Mouse (Mus musculus) gastrocnemius, postnatal 25 days (tissue): Measurements from ENCODE around the gene Ephb3. TPM values are rescaled to one million over a fixed set of nuclear protein-coding genes. Genes with fewer than 3 reads are reported as not detected.

Source experiments
- DNase-seq: peaks from one replicate; pipeline ENCODE4 v3.0.0; 2022
- total RNA-seq, 2 experiments: library from RNA; stranded (reverse); gene quantifications; 1 replicate in 1 of 2; 2 replicates in 1 of 2; pipeline ENCODE4 v1.2.3; 2021

The Ephb3 gene
- total RNA-seq, 2 experiments from 2014 or later: 1.4 to 1.7 TPM

DNA sequence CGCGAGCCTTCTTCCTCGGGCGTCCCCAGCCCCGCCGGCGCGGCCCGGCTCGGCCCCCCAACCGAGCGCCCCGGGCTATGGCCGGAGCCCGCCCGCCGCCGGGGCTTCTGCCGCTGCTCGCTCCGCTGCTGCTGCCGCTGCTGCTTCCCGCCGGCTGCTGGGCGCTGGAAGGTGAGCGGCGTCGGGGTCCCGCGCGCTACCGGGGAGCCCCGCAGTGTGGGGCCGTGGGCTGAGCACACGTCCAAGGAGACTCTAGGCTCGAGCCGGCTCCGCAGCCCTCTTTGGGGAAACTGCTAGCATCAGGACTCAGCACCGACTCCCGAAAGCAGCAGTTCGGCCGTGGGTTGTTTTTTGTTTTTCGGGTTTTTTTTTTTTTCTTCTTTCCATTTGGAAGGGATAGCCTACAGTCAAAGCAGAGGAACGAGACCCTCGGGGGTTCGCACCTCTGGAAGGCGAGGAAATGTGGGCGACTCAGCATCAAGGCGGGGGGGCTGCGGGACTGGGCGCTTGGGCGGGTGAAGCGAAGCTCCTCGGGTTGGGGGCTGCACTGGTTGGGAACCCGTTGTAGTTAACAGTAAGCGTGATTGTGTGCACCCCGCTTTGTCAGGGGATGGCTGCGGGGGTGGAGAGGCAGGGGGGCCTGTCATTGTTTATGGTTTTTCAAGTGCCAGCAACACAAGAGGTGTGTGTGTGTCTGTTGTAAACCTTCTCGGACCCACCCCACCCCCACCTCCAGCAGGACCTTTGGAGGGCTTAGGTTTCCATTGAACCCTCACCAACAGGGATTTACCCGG is 735 bp downstream of the Ephb3 start:
- no peak for DNase-seq

DNA sequence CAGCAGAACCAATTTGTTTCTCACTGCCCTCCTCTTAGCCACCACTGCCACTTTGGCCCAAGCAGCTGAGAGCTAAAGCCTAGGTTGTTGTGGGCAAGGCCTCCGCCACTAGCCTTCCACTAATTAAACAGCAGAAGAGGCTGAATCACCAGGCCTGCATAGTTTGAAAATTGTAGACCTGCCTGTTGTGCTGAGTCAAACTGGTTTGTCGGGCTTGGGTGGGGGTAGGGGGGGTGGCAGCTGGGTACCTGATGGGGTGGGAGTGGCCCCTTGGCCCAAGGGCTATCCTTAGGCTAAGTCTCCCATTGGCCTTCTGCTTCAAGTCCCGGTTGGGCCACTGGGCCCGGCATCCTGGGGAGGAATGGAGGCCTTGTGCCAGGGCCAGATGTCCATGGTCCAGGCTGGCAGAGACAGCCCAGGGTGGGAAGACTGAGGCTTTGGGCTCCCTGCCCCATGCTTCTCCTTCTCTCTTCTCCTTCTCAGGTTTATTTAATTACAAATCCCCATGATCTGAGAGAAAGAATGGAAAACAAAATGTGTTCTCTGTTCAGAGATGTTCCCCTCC is 3.5 kb downstream of the Ephb3 start:
- DNase-seq: no peak

GRCm38 (mm10) chr16:21209290-21209689 is 4.7 kb downstream of the Ephb3 start:
- no peak for DNase-seq

DNA sequence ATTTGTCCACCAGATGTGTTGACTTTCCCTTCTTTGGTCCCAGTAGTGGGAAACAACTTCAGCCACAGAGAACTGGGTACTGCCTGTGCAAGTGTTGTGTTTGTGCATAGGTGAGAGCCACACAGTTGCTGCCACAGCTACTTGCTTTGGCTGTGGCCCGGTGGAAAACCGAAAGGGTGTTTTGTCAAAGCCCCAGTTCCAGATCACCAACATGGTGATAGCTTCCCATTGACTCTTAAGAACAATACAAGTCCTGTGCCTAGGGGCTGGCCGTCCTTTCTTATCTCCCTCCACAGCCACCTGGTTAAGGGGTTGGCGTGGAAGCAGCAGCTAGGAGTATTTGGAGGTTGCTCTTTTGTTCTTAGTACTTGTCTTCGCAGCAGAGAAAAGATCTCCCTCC is 5.6 kb downstream of the Ephb3 start:
- DNase-seq: no peak

GRCm38 (mm10) chr16:21210667-21211338 is 6.2 kb downstream of the Ephb3 start:
- peak; percentile 91 for DNase-seq

DNA sequence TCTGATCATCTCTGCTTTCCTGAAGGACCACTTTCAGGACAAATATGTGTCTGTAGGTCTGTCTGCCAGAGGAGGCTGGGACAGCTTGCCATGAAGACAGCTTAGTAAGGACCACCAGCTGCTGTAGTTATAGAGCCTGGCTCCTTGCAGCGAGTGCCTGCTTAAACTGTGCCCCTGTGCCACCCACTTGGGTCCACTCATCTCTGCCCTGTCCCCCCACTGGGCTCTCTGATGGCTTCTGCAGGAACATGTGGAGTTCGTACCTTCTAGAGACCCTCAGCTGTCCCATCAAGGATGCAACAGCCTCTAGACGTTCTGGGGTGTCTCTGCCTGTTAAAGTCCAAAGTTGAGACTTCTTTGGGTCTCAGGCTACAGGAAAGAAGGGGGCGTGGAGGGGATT is 6.9 kb downstream of the Ephb3 start:
- no peak for DNase-seq

- no peak for DNase-seq
These were observed 7.8 kb downstream of the Ephb3 start for GRCm38 (mm10) chr16:21212369-21212768.

DNA sequence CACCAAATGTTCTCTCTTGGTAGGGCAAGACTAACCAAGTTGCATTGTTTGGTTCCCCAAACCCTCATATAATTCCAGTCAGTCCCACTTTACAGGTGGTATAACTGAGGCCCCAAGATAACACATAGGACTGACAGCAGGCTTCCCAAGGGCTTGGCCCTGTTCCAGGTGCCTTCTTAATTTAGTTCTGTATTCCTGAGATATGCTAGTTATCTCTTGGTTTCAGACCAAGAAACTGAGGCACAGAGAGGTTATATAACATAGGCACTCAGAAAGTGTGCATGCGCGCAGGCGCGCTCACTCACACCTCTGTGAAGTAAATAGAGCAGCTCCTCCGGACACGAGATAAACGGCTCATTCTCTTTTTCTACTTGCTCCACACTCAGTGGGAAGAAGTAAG is 9.4 kb downstream of the Ephb3 start:
- no peak for DNase-seq

GRCm38 (mm10) chr16:21214803-21215202 is 10.2 kb downstream of the Ephb3 start:
- DNase-seq: no peak

DNA sequence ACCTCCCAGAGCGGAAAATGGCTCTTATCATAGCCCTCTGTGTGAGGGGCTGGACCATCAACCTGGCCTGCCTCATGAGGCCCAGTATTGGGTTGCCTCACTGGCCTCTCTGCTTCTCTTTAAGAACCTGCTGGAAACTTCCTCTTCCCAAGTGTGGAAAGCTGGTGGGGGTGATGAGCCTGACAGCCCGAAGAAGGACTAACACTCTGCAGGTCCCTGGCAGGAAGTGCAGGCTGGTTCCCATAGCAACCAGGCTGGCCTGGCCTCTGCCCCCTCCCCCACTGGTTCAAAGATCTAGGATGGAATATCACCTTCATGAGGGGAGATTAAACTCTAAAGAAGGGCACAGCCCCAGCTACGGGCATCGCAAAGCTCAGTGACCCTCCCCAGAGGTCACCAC is 11.5 kb downstream of the Ephb3 start:
- DNase-seq: no peak

GRCm38 (mm10) chr16:21217233-21217632 is 12.7 kb downstream of the Ephb3 start:
- no peak for DNase-seq

DNA sequence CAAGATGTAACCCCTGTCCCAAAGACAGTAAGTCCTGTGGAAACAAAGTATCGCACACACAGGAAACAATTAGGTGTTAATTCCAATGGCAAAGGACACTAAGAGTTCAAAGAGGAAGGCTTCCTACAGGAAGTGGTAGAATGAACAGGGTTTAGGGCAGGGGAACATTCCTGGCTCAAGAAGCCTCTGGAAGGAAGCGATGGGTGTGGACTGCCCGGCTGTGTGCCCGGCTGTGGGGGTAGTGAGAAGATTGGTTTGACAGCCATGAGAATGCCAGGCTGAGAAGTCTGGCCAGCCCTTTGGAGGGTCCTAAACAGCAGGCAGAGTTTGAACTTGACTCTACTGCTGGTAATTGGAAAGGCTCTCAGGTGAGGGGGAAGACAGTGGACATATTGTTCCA is 15.1 kb downstream of the Ephb3 start:
- DNase-seq: no peak

DNA sequence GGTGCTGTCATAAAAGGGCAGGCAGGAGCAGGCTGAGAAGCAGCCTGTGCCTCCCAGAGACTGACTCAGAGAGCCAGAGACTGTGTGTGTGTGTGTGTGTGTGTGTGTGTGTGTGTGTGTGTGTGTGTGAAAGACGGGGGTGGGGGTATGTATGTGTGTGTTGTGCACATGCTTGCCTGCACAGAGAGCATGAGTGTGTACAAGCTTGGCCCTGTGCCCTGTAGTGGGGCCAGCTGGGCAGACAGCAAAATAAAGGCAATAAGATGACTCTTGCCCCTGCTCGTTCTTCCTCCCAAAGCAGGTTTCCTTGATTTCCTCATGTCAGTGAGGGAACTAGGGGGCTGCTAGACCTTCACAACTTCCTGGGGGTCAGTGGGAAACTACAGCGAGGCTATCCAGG is 18.5 kb downstream of the Ephb3 start:
- DNase-seq: no peak

GRCm38 (mm10) chr16:21224648-21225240 is 20.2 kb downstream of the Ephb3 start:
- no peak for DNase-seq

DNA sequence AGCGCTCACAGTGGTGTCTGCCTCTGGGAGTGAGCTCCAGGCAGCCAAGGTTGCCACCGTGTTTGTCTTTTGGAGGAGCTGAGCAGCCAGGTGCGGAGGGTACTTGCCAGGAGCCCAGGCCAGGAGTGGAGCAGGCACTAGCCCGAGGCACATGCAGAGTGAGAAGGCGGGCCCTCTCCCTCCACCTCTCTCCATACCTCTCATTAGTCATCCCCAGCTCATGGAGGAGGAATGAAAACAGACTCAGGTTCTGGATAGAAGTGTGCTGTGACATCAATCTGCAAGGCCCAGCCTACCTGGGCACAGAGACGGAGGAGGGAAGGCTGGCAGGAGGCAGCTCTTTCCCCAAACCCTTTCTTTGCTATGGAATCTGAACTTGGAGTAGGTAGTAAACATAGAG is 22.1 kb downstream of the Ephb3 start:
- no peak for DNase-seq

- no peak for DNase-seq
These were observed 30.6 kb downstream of the Ephb3 start for GRCm38 (mm10) chr16:21235135-21235534.

- no peak for DNase-seq
These were observed 34.2 kb downstream of the Ephb3 start for GRCm38 (mm10) chr16:21238722-21239121.

DNA sequence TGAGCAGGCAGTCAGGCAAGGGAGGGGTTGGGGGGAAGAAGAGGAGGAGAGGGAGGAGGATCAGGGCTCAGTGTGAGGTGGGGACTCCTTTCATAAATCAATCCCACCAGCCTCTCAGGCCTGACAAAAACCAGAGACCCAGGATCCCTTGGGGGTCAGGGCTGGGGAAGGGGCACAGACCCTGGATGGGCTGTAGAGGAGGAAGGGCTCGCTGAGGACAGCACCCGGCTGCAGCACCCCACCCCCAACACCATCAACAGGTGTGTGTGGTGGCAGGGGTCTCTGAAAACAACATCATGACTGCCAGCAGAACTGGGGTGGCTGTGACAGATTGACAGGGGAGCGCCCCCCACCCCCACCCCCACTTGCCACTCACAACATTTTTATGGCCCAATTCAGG is 36.0 kb downstream of the Ephb3 start:
- no peak for DNase-seq

DNA sequence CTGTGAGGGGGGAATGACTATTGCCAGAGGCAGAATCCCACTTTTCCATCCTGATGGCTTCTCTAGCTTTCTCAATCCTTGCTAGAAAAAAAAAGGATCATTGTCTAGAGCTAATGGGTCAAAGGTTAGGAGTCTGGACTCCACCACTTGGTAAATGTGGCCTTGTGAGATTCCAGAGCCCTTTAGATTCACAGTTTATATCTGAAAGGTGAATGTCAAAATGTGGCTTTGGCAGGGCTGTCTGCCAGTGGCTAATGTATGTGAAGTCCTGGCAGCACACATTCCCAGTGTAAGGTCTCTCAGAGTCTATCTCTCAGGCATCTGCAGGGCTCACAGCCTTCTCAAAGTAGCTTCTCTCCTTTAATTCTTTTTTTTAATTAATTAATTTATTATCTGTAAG is 36.5 kb downstream of the Ephb3 start:
- DNase-seq: no peak

DNA sequence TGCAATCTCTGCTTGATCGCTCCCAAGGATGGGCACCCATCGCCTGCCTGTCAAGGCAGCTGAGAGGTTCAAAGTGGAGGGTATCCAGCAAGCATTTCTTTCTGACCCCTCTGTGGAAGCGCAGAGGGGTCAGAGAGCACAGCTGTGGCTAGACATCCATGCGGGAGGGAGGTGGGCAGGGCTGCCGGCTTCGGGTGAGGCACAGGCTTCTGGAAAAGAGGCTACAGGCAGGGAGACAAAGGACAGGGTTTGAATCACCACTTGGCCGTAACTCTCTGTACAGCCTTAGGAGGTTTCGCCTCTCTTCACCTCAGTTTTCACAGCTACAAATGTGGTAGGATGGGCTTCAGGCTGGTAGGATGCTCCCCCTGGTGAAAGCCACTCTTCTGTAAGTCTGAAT is 38.4 kb downstream of the Ephb3 start:
- DNase-seq: no peak

DNA sequence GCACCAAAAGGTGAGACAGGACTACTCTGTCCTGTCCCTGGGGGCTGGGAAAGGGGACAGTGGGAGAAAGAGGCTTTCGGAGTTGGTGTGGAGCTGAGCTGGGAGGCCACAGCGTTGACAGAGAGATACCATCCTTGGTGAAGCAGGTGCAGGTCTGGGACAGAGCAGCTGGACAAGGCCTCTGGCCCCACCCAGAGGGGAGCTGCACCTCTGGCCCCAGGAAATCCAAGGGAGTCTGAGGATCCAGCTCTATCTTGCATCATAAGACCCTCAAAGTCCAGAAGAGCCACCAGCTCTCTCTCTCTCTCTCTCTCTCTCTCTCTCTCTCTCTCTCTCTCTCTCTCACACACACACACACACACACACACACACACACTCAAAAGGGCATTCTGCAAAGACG is 40.2 kb downstream of the Ephb3 start:
- no peak for DNase-seq

DNA sequence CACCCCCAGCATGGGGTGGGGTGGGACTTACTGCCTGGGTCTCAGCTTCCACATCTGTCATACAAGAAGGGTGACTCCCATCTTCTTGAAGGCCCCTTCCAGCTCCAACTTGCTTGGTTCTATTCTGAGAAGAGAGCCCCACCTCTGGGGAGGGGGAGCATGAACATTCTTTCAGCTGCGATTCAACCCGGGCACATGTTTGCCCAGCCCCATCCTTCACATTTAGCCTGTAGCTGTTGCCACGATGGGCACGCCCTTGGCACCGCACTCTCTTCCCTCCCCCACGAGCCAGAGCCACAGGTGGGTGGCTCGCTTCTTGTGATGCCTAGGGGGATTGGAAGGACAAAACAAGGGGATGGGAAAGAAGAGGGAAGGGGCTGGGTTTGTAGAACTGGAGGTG is 40.8 kb downstream of the Ephb3 start:
- DNase-seq: no peak

DNA sequence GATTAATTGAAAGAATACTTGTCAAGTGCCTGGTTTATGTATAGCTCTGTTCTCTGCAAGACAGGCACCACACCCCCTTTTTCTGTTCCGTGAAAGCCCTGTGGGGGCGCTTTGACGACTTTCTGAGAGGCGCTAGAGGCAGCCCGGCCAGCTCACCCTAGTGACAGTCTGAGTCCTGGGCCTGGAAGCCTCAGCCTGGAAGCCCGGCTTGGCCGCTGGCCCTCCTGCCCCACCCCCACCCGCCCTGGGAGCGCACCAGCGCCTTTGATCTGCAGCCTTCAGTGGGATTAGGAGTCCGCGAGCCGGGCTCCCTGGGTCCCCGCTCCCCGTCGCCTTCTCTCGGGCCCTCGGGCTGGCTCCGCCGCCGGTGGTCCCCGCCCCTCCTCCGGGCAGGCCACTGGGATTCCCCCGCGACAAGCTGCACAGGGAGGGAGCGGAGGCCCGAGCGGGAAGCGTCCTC is 41.4 kb downstream of the Ephb3 start:
- DNase-seq: peak; percentile 82
